Mouse (Mus musculus) myocyte (in vitro differentiated cells): ENCODE data around the gene Krtap11-1.

Experiments used
- CEBPB ChIP-seq: IDR thresholded peaks from 2 replicates; pipeline ENCODE4 v1.6.1; 2011; ENCODE audit warnings: mild to moderate bottlenecking, moderate library complexity; ENCODE audit not compliant: poor library complexity, insufficient read depth, severe bottlenecking
- E2F4 ChIP-seq: IDR thresholded peaks from one replicate; pipeline ENCODE4 v1.6.1; 2011; ENCODE audit warnings: mild to moderate bottlenecking, control low read depth, moderate library complexity; ENCODE audit not compliant: insufficient read depth
- MAX ChIP-seq: IDR thresholded peaks from one replicate; pipeline ENCODE4 v1.6.1; 2011; ENCODE audit warnings: low read depth, mild to moderate bottlenecking, control low read depth
- MYOD1 ChIP-seq, 3 experiments: IDR thresholded peaks; one replicate each; pipeline ENCODE4 v1.6.1; 2011; ENCODE audit warnings: control low read depth in 2 of 3, low read depth in 2 of 3, mild to moderate bottlenecking in 2 of 3, moderate library complexity in 1 of 3; ENCODE audit not compliant: insufficient read length in 2 of 3, control insufficient read depth in 1 of 3
- MYOG ChIP-seq, 3 experiments: IDR thresholded peaks; one replicate each; pipeline ENCODE4 v1.6.1; 2011; ENCODE audit warnings: control low read depth in 2 of 3, low read depth in 2 of 3, mild to moderate bottlenecking in 2 of 3; ENCODE audit not compliant: insufficient read length in 2 of 3, control insufficient read depth in 1 of 3, insufficient read depth in 1 of 3
- POLR2A ChIP-seq: IDR thresholded peaks from one replicate; pipeline ENCODE4 v1.6.1; 2011; ENCODE audit warnings: low read depth, mild to moderate bottlenecking, control low read depth, moderate library complexity; ENCODE audit not compliant: insufficient read length
- POLR2AphosphoS2 ChIP-seq: IDR thresholded peaks from one replicate; pipeline ENCODE4 v1.6.1; 2011; ENCODE audit warnings: low read depth, control low read depth; ENCODE audit not compliant: insufficient read length
- REST ChIP-seq: IDR thresholded peaks from one replicate; pipeline ENCODE4 v1.6.1; 2011; ENCODE audit warnings: mild to moderate bottlenecking, control low read depth, moderate library complexity; ENCODE audit not compliant: insufficient read depth, insufficient read length
- TCF12 ChIP-seq: IDR thresholded peaks from one replicate; pipeline ENCODE4 v1.6.1; 2011; ENCODE audit warnings: mild to moderate bottlenecking, control low read depth; ENCODE audit not compliant: poor library complexity, insufficient read depth, severe bottlenecking
- USF1 ChIP-seq: IDR thresholded peaks from one replicate; pipeline ENCODE4 v1.6.1; 2011; ENCODE audit warnings: low read depth, mild to moderate bottlenecking, control low read depth, moderate library complexity

- no peak for TF ChIP-seq POLR2A
- TF ChIP-seq CEBPB, result no peak
- TF ChIP-seq USF1, result no peak
- no peak for TF ChIP-seq MYOD1 (IDR thresholded peaks at IDR 0.05; ENCODE audit: control insufficient read depth in 1 of 3, insufficient read length in 2 of 3, low read depth in 2 of 3)
- no peak for TF ChIP-seq TCF12
- TF ChIP-seq MYOG (IDR thresholded peaks at IDR 0.05; ENCODE audit: control insufficient read depth in 1 of 3, insufficient read depth in 1 of 3, insufficient read length in 2 of 3, low read depth in 2 of 3), result no peak
- TF ChIP-seq E2F4, result no peak
- no peak for TF ChIP-seq MAX
- no peak for TF ChIP-seq POLR2AphosphoS2
- no peak for TF ChIP-seq REST
Observed at GRCm38 (mm10) chr16:89617251-89617650, 46.3 kb upstream of the Krtap11-1 start.
